ENCODE assay signal across 7 mouse cellular contexts in the genomic region with DNA sequence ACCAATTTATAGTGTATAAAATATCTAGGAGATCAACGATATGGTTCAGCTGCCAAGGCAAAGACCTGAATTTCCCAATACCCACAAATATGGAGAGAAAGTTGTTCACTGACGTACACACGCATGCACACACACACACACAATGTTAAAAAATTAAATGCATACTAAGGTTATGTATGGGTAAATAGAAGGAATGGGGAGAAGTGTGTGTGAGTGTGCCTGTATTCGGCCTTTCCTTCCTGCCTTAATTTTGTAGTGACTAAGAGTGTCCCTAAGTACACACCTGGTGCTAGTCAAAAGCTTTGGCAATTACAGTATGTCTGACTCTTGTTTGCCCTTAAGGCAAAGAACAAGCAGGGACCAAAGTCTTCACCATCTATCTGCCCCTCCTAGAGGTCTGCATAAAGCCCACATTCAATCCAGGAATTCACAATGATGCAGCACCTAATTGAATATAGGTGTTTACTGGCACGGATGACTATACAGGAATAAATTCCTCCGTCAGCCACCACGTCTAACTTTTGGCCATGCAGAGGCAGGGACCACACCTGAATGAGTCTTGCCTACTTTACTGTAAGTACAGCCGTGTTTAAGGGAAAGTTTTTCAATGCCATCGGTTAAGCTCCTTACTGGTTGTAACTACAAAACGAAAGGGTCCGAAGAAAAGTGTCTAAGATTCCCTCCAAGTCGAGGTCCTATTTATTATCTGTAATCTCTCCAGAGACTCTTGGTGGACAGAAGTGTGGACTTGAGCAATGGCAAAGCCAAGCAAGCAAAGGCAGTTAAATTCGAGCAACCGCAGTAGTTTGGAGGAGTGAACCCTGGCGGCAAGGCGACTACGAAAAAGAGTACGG. TPM values are rescaled to one million over a fixed set of nuclear protein-coding genes. Genes with fewer than 3 reads are reported as not detected.
A peak's percentile ranks its signal among the peaks of the same experiment; 100 is the strongest.
DNase-seq lines count a peak whose midpoint lies in the region; ATAC-seq and TF ChIP-seq lines count a peak whose summit lies in the region.

No protein-coding gene starts in this region.

- H3K27me3 ChIP-seq in intestine, embryonic 14.5 days (replicated peaks; ENCODE audit: control insufficient read depth, insufficient read depth, low read length): no peaks in the 10 kb centered on the region
- H3K27me3 ChIP-seq in midbrain, postnatal 0 days (ENCODE audit: insufficient read depth, low read length): no peaks in the 10 kb centered on the region

- TF ChIP-seq POLR2A in embryonic fibroblast, embryonic 13.5 days (IDR thresholded peaks at IDR 0.05; ENCODE audit: low read depth, low read length): no peak

- ATAC-seq in intestine, embryonic 14.5 days (replicated peaks; ENCODE audit: low FRiP score, low TSS enrichment, low read depth): no peak
- ATAC-seq in midbrain, postnatal 0 days (ENCODE audit: low FRiP score): no peak

- 0 out of 2 replicates have a peak, but pooled peaks cover 3% of the 10 kb centered on the region for H3K9me3 ChIP-seq in intestine, embryonic 14.5 days (ENCODE audit: control insufficient read depth, low read length)
- H3K9me3 ChIP-seq in midbrain, postnatal 0 days (ENCODE audit: low read length): no peaks in the 10 kb centered on the region

- peak; percentile 20 for DNase-seq in ovary, postnatal 14 days (ENCODE audit: low spot score)
- DNase-seq in ovary, postnatal 36 days (ENCODE audit: low spot score): no peak
- DNase-seq in intestine, embryonic 14.5 days (ENCODE audit: low spot score): no peak
- no peak for DNase-seq in midbrain, postnatal 0 days (ENCODE audit: low spot score)
- no peak for DNase-seq in frontal cortex, postnatal 36 days (ENCODE audit: low spot score in 2 of 2)
- no peak for DNase-seq in right cerebral cortex, adult 2 months (ENCODE audit: low spot score in 2 of 2)

- peak overlapping the region; percentile 74 for H3K4me2 ChIP-seq in intestine, embryonic 14.5 days (ENCODE audit: low read length)
- H3K4me2 ChIP-seq in midbrain, postnatal 0 days (ENCODE audit: low read depth, low read length, poor library complexity, severe bottlenecking): peak overlapping the region; percentile 74

- peak overlapping the region; percentile 80 for H3K4me3 ChIP-seq in embryonic fibroblast, embryonic 13.5 days (ENCODE audit: insufficient read depth, low read length)
- H3K4me3 ChIP-seq in intestine, embryonic 14.5 days (ENCODE audit: low read depth, low read length): peak overlapping the region; percentile 60
- peak overlapping the region; percentile 65 for H3K4me3 ChIP-seq in midbrain, postnatal 0 days (ENCODE audit: low read depth, low read length)

- no peak for TF ChIP-seq CTCF in embryonic fibroblast, embryonic 13.5 days (IDR thresholded peaks at IDR 0.05; ENCODE audit: borderline replicate concordance, insufficient read depth, low read length)
- TF ChIP-seq CTCF in midbrain, postnatal 0 days (IDR thresholded peaks at IDR 0.05): no peak

- H3K36me3 ChIP-seq in intestine, embryonic 14.5 days (ENCODE audit: control insufficient read depth, insufficient read depth, low read length): no peaks in the 10 kb centered on the region
- no peaks in the 10 kb centered on the region for H3K36me3 ChIP-seq in midbrain, postnatal 0 days (ENCODE audit: insufficient read depth, low read length)

- H3K4me1 ChIP-seq in embryonic fibroblast, embryonic 13.5 days (ENCODE audit: control insufficient read depth, insufficient read depth, low read length): peaks cover 8% of the 10 kb centered on the region
- peaks cover 21% of the 10 kb centered on the region for H3K4me1 ChIP-seq in intestine, embryonic 14.5 days (replicated peaks; ENCODE audit: control insufficient read depth, insufficient read depth, low read length)
- no peaks in the 10 kb centered on the region for H3K4me1 ChIP-seq in midbrain, postnatal 0 days (ENCODE audit: insufficient read depth, low read length)

- H3K9ac ChIP-seq in intestine, embryonic 14.5 days (ENCODE audit: low read length): peak overlapping the region; percentile 71
- H3K9ac ChIP-seq in midbrain, postnatal 0 days (replicated peaks; ENCODE audit: low read length, poor library complexity, severe bottlenecking): peak overlapping the region; percentile 70

- H3K27ac ChIP-seq in embryonic fibroblast, embryonic 13.5 days (ENCODE audit: insufficient read depth, low read length): peak overlapping the region; percentile 36
- peak overlapping the region; percentile 74 for H3K27ac ChIP-seq in intestine, embryonic 14.5 days (ENCODE audit: low read depth)
- H3K27ac ChIP-seq in midbrain, postnatal 0 days (ENCODE audit: low read depth, low read length): peak overlapping the region; percentile 74

- 23% methylated on average over 18 of the region's 18 CpGs for WGBS in intestine, embryonic 14.5 days
- WGBS in midbrain, postnatal 0 days: 24% methylated on average over 18 of the region's 18 CpGs

RNA-seq across cellular contexts. Expression of a gene that starts 12.7 kb away (rescaled TPM):
- 0.92 and 1.7 TPM in 2 replicates for polyA plus RNA-seq in embryonic fibroblast, embryonic 13.5 days (2011; ENCODE audit: insufficient read length, low read depth, missing spikeins)
- polyA plus RNA-seq in intestine, embryonic 14.5 days (2014; fragmentation: Nextera tagmentation; extraction: Ambion mirVana): 0.58 and 1.5 TPM in 2 replicates
- total RNA-seq in midbrain, postnatal 0 days (2014; rRNA removed): 4.2 and 5.2 TPM in 2 replicates
- 2.4 and 3.1 TPM in 2 replicates for polyA plus RNA-seq in midbrain, postnatal 0 days (2015; fragmentation: Nextera tagmentation; extraction: Ambion mirVana)

RNA-seq across cellular contexts. Expression of a gene that starts 15.2 kb away (rescaled TPM):
- polyA plus RNA-seq in embryonic fibroblast, embryonic 13.5 days (2011; ENCODE audit: insufficient read length, low read depth, missing spikeins): 117 and 124 TPM in 2 replicates
- polyA plus RNA-seq in intestine, embryonic 14.5 days (2014; fragmentation: Nextera tagmentation; extraction: Ambion mirVana): 223 and 233 TPM in 2 replicates
- 148 and 163 TPM in 2 replicates for total RNA-seq in midbrain, postnatal 0 days (2014; rRNA removed)
- 197 and 200 TPM in 2 replicates for polyA plus RNA-seq in midbrain, postnatal 0 days (2015; fragmentation: Nextera tagmentation; extraction: Ambion mirVana)

RNA-seq across cellular contexts. Expression of a gene that starts 35.2 kb away (rescaled TPM):
- 14.9 and 21.3 TPM in 2 replicates for polyA plus RNA-seq in embryonic fibroblast, embryonic 13.5 days (2011; ENCODE audit: insufficient read length, low read depth, missing spikeins)
- polyA plus RNA-seq in intestine, embryonic 14.5 days (2014; fragmentation: Nextera tagmentation; extraction: Ambion mirVana): 49.8 and 53.7 TPM in 2 replicates
- total RNA-seq in midbrain, postnatal 0 days (2014; rRNA removed): 81.0 and 85.5 TPM in 2 replicates
- polyA plus RNA-seq in midbrain, postnatal 0 days (2015; fragmentation: Nextera tagmentation; extraction: Ambion mirVana): 138 TPM in 2 replicates
